Mouse (Mus musculus) right cerebral cortex, postnatal 25 days (tissue): ENCODE results near the gene Gm8104.
"Not testable (repeated sequence)": the region's sequence is repeated elsewhere in the genome, so short reads cannot be mapped to it uniquely, and the experiment has no call there.

Experiments
- DNase-seq: peaks from one replicate; pipeline ENCODE4 v3.0.0; 2022

Gm8104 gene

GRCm38 (mm10) chr14:43100301-43100700 lies at the start of gene Gm8104:
Gene Gm8104, plus strand, starts transcription at chr14:43100601.
- DNase-seq: not testable (repeated sequence)

GRCm38 (mm10) chr14:43058063-43058462 lies 42.3 kb upstream of the Gm8104 start:
- DNase-seq: not testable (repeated sequence)

DNA sequence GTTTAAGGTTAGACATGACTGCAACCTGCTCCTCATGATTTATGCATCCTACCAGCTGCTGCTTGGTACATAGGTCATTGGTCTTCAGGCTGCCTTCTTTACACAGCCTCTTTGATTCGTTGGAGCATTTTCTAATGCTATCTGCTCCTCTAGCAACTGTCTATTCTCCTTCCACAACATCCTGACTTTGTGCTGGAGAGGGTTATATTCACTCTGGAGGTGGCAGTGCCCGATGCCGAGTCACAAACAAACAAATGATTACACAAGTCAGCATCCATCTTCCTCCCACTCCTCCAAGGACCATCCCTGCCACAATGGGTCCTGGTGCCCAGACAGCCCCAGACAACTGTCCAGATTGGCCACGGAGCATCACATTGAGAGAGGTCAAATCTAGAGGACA lies 40.2 kb upstream of the Gm8104 start:
- DNase-seq: not testable (repeated sequence)

GRCm38 (mm10) chr14:43076543-43076942 lies 23.9 kb upstream of the Gm8104 start, which contains the start of gene Gm8094:
Gene Gm8094, minus strand, starts transcription at chr14:43076643.
- DNase-seq: not testable (repeated sequence)

DNA sequence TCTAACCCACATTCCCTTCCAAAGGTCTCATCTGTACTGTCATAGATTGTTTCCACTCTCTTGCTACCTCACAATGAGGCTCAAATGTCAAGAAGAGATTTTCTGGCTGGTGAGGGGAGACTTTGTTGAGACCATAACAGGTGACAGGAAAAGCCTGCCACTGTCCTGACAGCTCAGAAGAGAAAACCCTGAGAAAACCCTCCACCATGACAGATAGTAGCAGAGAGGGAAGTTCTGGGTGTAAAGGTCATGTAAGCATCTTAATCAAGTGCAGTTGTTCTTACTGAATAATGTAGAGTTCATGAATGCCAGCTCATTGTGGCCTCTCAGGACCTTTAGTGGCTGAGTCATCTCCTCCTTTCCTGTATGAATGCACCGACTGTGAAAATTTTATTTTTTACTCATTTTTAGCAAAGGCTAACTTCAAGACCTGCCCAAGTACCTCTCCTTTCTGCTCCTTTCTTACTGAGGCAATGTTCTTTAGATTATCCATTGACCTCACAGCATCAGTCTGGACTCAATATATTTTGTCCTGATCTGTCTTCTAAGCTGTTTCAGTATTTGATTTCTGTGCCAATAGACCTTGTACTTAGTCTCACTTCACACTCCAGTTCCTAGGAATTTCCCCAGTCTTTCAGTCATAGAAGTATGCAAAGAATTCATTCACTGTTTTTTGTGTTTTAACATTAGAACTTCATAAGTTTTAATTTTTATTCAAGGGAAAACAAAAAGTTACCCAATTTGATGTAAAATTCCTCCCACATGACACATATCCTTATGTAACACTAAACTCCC lies 15.3 kb upstream of the Gm8104 start:
- not testable (repeated sequence) for DNase-seq

DNA sequence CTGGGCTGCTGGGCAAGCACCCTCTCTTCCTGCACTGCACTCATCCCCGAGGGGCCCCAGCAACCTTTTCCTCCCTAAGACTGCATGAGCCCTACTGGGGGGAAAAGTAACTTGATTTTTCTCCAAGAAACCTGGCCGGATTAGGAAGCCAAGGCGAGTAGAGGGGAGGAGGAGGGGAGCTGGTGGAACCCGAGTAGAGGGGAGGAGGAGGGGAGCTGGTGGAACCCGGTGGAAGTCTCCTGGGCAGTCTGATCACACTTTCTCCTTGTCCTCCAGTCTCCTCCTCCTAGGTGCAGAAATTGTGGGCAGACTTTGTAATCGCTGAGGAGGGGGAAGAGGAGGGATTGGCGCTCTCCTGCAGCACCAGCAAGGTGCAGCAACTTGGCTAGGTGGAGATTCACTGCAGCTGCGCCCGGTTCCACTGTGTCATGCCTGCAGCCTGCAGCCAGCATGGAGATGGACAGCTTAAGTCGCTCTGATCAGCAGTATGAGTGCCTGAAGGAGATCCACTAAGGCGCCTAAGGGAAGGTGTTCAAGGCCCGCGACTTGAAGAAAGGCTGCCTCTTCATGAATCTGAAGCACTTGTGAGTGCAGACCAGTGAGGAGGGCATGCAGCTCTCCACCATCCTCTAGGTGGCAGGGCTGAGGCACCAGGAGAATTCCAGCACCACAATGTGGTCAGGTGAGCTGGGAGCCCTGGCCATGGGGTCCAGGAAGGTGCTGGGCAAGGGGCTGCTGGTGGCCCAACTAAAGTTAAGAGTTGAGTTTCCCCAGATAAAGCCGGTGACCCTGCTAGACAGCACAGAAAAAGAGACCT lies 11.1 kb upstream of the Gm8104 start:
- DNase-seq: not testable (repeated sequence)

- DNase-seq: not testable (repeated sequence)
Observed at GRCm38 (mm10) chr14:43119673-43120072, 19.3 kb downstream of the Gm8104 start.

- DNase-seq: not testable (repeated sequence)
Observed at GRCm38 (mm10) chr14:43126286-43126685, 25.9 kb downstream of the Gm8104 start.
